Mouse (Mus musculus): Measurements from ENCODE around the gene C1ra. TPM values are rescaled to one million over a fixed set of nuclear protein-coding genes. Genes with fewer than 3 reads are reported as not detected.
A peak's percentile ranks its signal among the peaks of the same experiment; 100 is the strongest.
"Not testable (repeated sequence)": the region's sequence is repeated elsewhere in the genome, so short reads cannot be mapped to it uniquely, and the experiment has no call there.

The C1ra gene
- total RNA-seq, 1 experiment from 2014 or later, result 39.6 TPM

- peak; percentile 52 for DNase-seq
Observed at GRCm38 (mm10) chr6:124544466-124544865, 32.3 kb downstream of the C1ra start.

GRCm38 (mm10) chr6:124545425-124545824 lies 33.2 kb downstream of the C1ra start:
- no peak for DNase-seq

GRCm38 (mm10) chr6:124547979-124548378 lies 35.8 kb downstream of the C1ra start:
- DNase-seq, result not testable (repeated sequence)

GRCm38 (mm10) chr6:124549023-124549550 lies 36.9 kb downstream of the C1ra start:
- no peak for DNase-seq

- DNase-seq, result no peak
Observed at GRCm38 (mm10) chr6:124552766-124553165, 40.6 kb downstream of the C1ra start.

- DNase-seq, result not testable (repeated sequence)
Observed at GRCm38 (mm10) chr6:124555956-124556355, 43.8 kb downstream of the C1ra start.

- DNase-seq, result not testable (repeated sequence)
Observed at GRCm38 (mm10) chr6:124561156-124561555, 49.0 kb downstream of the C1ra start.

- peak; percentile 13 for DNase-seq
Observed at GRCm38 (mm10) chr6:124561611-124562010, 49.4 kb downstream of the C1ra start.

- DNase-seq, result peak; percentile 85
Observed at GRCm38 (mm10) chr6:124570026-124570425, 57.8 kb downstream of the C1ra start, which contains the start of gene C1rb. C1rb (plus strand) TSS chr6:124570294.

Other genes with a start within 250 kb of the C1ra start
- gene Cd163, start 207.7 kb upstream of the C1ra start, total RNA-seq (2021), result 13.1 and 18.3 TPM in 2 replicates
- 99.4 and 106 TPM in 2 replicates for gene Pex5, start 97.3 kb upstream of the C1ra start, total RNA-seq (2021)
- 87.3 and 118 TPM in 2 replicates for gene Clstn3, start 47.6 kb upstream of the C1ra start, total RNA-seq (2021)
- 9.2 and 17.6 TPM in 2 replicates for gene C1rl, start 19.3 kb upstream of the C1ra start, total RNA-seq (2021)
- gene C1s1, start 30.0 kb downstream of the C1ra start, total RNA-seq (2021), result 51.8 and 66.5 TPM in 2 replicates
- 3.1 and 6.0 TPM in 2 replicates for gene C1rb, start 57.9 kb downstream of the C1ra start, total RNA-seq (2021)
- 2.7 and 2.9 TPM in 2 replicates for gene C1s2, start 123.7 kb downstream of the C1ra start, total RNA-seq (2021)
- 78.0 and 82.3 TPM in 2 replicates for gene Lpcat3, start 150.6 kb downstream of the C1ra start, total RNA-seq (2021)
- gene Emg1, start 199.8 kb downstream of the C1ra start, total RNA-seq (2021), result 79.7 and 87.9 TPM in 2 replicates
- gene Phb2, start 199.9 kb downstream of the C1ra start, total RNA-seq (2021), result 392 and 412 TPM in 2 replicates
- 7.3 and 23.1 TPM in 2 replicates for gene Ptpn6, start 226.3 kb downstream of the C1ra start, total RNA-seq (2021)
- 338 and 346 TPM in 2 replicates for gene Grcc10, start 229.0 kb downstream of the C1ra start, total RNA-seq (2021)
- not detected in 2 replicates for gene Gm45234, start 243.6 kb downstream of the C1ra start, total RNA-seq (2021)
- 70.3 and 84.6 TPM in 2 replicates for gene Atn1, start 244.1 kb downstream of the C1ra start, total RNA-seq (2021)

Data from adrenal gland, postnatal 14 days (tissue).